Mouse (Mus musculus): ENCODE data around the gene Mvp. TPM values are rescaled to one million over a fixed set of nuclear protein-coding genes. Genes with fewer than 3 reads are reported as not detected.

Mvp gene
- total RNA-seq, 2 experiments from 2014 or later = 4.4 to 4.5 TPM

Small RNA genes lying within 50 kb of the gene (microRNA-seq; reads per million reads assigned to microRNA genes)
- gene Gm44343 = not detected

Other genes starting within 250 kb of the Mvp start
- gene Gdpd3, start 248.3 kb downstream of the Mvp start, total RNA-seq (2021) = 1 to 10 TPM; 2.6 to 3.5 TPM
- gene Ypel3, start 237.7 kb downstream of the Mvp start, total RNA-seq (2021) = 100 to 1,000 TPM; 167 to 169 TPM
- gene Tbx6, start 233.1 kb downstream of the Mvp start, total RNA-seq (2021) = under 1 TPM; 0.21 to 0.41 TPM
- 10 to 100 TPM; 54.4 to 56.2 TPM for gene Ppp4c, start 222.1 kb downstream of the Mvp start, total RNA-seq (2021)
- 100 to 1,000 TPM; 135 to 141 TPM for gene Fam57b, start 217.0 kb downstream of the Mvp start, total RNA-seq (2021)
- not detected for gene 4930451I11Rik, start 183.0 kb downstream of the Mvp start, total RNA-seq (2021)
- gene Doc2a, start 167.2 kb downstream of the Mvp start, total RNA-seq (2021) = 10 to 100 TPM; 74.1 to 80.3 TPM
- 10 to 100 TPM; 32.4 to 41.1 TPM for gene Hirip3, start 152.6 kb downstream of the Mvp start, total RNA-seq (2021)
- 10 to 100 TPM; 51.5 to 56.4 TPM for gene Ino80e, start 152.2 kb downstream of the Mvp start, total RNA-seq (2021)
- 100 to 1,000 TPM; 161 to 168 TPM for gene Taok2, start 129.9 kb downstream of the Mvp start, total RNA-seq (2021)
- gene Tmem219, start 91.7 kb downstream of the Mvp start, total RNA-seq (2021) = 10 to 100 TPM; 22.4 to 25.2 TPM
- 100 to 1,000 TPM; 143 to 150 TPM for gene Kctd13, start 85.7 kb downstream of the Mvp start, total RNA-seq (2021)
- 10 to 100 TPM; 49.0 to 58.8 TPM for gene Asphd1, start 65.0 kb downstream of the Mvp start, total RNA-seq (2021)
- 100 to 1,000 TPM; 306 to 312 TPM for gene Sez6l2, start 64.1 kb downstream of the Mvp start, total RNA-seq (2021)
- 100 to 1,000 TPM; 163 to 166 TPM for gene Cdipt, start 38.7 kb downstream of the Mvp start, total RNA-seq (2021)
- gene Cdiptos, start 38.5 kb downstream of the Mvp start, total RNA-seq (2021) = under 1 TPM in 1 of 2 experiments, not detected in 1; 0.17 TPM
- gene Pagr1b, start 1.9 kb upstream of the Mvp start, total RNA-seq (2021) = under 1 TPM in 1 of 2 experiments, not detected in 1; 0.94 TPM
- gene Pagr1a, start 2.7 kb upstream of the Mvp start, total RNA-seq (2021) = 10 to 100 TPM; 17.1 to 17.7 TPM
- gene Gm42742, start 6.5 kb upstream of the Mvp start, total RNA-seq (2021) = 10 to 100 TPM; 38.9 to 40.8 TPM
- 100 to 1,000 TPM; 182 to 196 TPM for gene Prrt2, start 6.6 kb upstream of the Mvp start, total RNA-seq (2021)
- gene Maz, start 12.4 kb upstream of the Mvp start, total RNA-seq (2021) = 100 to 1,000 TPM; 265 to 274 TPM
- gene Kif22, start 27.9 kb upstream of the Mvp start, total RNA-seq (2021) = 1 to 10 TPM; 8.8 to 9.8 TPM
- gene Zg16, start 72.7 kb upstream of the Mvp start, total RNA-seq (2021) = not detected
- gene AI467606, start 76.7 kb upstream of the Mvp start, total RNA-seq (2021) = 1 to 10 TPM; 1.4 to 2.1 TPM
- under 1 TPM in 1 of 2 experiments, not detected in 1; 0.22 TPM for gene Qprt, start 107.6 kb upstream of the Mvp start, total RNA-seq (2021)
- gene Spn, start 123.2 kb upstream of the Mvp start, total RNA-seq (2021) = under 1 TPM; 0.11 to 0.12 TPM
- 10 to 100 TPM; 74.0 to 75.8 TPM for gene Cd2bp2, start 181.4 kb upstream of the Mvp start, total RNA-seq (2021)
- 10 to 100 TPM; 85.6 to 88.0 TPM for gene Tbc1d10b, start 193.8 kb upstream of the Mvp start, total RNA-seq (2021)
- gene Mylpf, start 194.3 kb upstream of the Mvp start, total RNA-seq (2021) = 1 to 10 TPM in 1 of 2 experiments, not detected in 1; 1.2 TPM
- 10 to 100 TPM; 16.6 to 18.4 TPM for gene Zfp553, start 218.4 kb upstream of the Mvp start, total RNA-seq (2021)
- 1 to 10 TPM; 6.0 to 6.1 TPM for gene Sept1, start 218.5 kb upstream of the Mvp start, total RNA-seq (2021)
- gene Zfp771, start 229.7 kb upstream of the Mvp start, total RNA-seq (2021) = 10 to 100 TPM; 53.6 to 65.0 TPM
- gene Dctpp1, start 246.1 kb upstream of the Mvp start, total RNA-seq (2021) = 10 to 100 TPM; 40.7 to 40.9 TPM